Mouse (Mus musculus): ENCODE data around the gene Gm5965.
"Not testable (repeated sequence)": the region's sequence is repeated elsewhere in the genome, so short reads cannot be mapped to it uniquely, and the experiment has no call there.

The Gm5965 gene

DNA sequence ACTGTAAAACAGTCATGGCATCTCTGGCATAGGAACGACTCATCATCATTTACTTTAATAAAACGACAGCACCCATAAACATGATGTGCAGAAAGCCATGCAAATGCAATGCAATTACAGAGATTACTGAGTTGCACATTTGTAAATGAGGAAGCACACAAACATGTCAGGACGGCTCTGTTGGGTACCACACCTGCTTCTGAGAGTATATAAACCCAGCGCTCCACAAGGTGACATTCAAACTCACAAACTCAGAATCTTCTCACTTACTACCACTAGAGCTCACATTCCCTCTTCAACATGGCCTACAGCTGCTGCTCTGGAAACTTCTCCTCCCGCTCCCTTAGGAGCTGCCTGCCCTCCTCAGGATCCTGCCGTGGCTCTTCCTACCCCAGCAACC lies at the start of gene Gm5965:
Gene Gm5965 (plus strand): TSS at position 301 of the 400 bp plus-strand sequence.
- DNase-seq (ENCODE audit: low spot score in 2 of 2), result no peak

DNA sequence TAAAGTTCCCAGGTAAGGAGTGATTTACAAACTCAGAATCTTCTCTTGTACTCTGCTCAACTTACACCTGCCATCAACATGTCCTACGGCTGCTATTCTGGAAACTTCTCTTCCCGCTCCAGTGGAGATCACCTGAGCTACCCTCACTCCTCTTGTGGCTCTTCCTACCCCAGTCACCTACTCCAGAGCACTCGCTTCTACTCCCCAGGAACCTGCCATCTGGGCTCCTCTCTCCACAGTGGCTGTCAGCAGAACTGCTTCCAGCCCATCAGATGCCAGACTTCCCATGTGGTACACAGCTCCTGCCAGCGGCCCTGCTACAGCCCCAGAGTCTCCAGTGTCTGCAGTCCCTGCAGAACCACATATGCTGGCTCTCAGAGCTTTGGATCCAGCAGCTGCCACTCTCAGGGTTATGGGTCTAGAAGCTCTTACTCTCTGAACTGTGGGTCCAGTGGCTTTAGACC lies 48.9 kb upstream of the Gm5965 start, which contains the start of gene Krtap13-1:
Gene Krtap13-1 (plus strand): TSS at position 51 of the 464 bp plus-strand sequence.
- no peak for DNase-seq (ENCODE audit: low spot score in 2 of 2)

DNA sequence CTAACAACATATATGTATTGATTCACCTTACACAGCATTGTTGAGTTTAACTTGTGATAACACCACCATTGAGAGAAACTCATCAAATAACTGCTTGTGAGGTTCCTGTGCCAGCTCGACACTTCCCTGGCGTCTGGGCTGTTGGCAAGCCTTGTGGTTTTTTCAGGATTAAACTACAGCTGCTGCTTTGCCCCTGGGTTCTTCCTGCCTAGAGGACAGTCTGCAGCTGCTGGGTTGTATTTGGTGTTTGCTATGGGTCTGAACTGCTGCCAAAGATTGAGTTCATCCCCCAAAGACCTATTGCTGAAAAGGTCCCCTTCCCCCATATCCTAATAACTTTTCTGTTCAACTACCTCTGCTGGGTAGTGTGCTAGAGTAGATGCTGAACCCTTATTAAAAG lies 42.3 kb upstream of the Gm5965 start:
- DNase-seq (ENCODE audit: low spot score in 2 of 2), result no peak

DNA sequence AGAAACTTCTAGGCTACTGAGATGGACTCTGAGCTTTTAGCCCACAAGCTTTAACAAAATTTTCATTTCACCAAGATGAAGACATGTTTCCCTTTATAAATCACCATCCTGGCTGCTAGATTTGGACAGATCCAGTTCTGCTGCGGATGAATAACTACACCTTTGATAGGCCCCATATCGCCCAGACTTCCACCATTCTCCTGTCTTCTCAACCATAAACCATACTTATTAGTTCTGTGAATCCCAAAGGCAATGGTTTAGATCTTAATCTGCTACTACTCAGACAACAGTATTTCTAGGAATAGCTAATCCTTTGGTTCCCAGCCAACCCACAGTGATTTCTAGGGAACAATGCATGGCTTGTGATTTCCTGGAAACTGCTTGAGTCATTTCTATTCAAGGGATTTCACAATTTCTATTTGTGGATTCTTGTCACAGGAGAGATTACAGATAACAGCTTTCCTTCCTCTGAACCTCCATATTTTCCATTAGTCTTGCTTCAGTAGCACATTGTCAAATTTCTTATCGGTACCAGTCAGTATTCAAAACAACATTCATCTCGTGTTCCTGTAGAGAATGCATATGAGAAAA lies 32.9 kb upstream of the Gm5965 start:
- DNase-seq (ENCODE audit: low spot score in 2 of 2), result no peak

DNA sequence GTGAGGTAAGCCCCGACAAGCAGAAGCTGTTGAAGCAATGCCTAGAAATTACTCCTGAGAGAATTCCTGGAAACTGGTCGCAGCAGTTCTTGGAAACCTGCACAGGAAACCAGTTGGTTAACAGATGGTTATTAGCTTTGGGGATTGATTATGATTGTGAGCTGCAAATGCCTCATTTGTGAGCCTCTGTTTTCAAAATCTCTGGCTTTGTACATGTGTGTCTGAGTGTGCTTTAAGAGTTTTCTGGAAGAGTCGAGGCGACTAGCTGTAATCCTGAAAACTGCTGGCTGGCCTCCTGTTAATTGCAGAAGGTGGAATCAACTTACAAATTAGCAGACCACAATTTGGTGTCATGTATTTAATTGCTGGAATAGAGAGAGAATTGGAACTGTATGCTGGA lies 29.8 kb upstream of the Gm5965 start:
- no peak for DNase-seq (ENCODE audit: low spot score in 2 of 2)

DNA sequence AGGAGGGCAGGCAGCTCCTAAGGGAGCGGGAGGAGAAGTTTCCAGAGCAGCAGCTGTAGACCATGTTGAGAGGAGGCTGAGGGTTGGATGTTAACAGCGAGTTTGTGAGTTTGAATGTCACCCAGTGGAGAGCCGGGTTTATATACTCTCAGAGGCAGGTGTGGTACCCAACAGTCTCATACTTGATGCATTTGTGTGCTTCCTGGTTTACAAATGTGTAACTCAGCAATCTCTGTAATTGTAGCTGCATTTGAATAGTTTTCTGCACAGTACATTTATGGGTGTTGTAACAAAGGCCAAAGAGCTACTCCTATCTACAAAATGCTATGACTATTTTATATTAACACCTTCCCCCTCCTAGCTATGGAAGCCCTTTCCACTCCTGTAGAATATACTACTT lies 26.2 kb upstream of the Gm5965 start, which contains the start of gene Krtap13:
Gene Krtap13 (minus strand): TSS at position 101 of the 400 bp plus-strand sequence.
- not testable (repeated sequence) for DNase-seq (ENCODE audit: low spot score in 2 of 2)

DNA sequence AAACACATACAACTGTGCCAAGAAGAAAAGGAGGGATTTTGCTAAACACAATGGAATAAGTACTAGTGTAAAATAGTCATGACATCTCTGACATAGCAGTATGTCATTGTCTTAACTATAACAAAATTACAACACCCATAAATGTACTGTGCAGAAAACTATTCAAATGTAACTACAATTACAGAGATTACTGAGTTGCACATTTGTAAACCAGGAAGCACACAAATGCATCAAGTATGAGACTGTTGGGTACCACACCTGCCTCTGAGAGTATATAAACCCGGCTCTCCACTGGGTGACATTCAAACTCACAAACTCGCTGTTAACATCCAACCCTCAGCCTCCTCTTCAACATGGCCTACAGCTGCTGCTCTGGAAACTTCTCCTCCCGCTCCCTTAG lies 19.1 kb upstream of the Gm5965 start, which contains the start of gene 2310034C09Rik:
Gene 2310034C09Rik (plus strand): TSS at position 301 of the 400 bp plus-strand sequence.
- DNase-seq (ENCODE audit: low spot score in 2 of 2), result not testable (repeated sequence)

DNA sequence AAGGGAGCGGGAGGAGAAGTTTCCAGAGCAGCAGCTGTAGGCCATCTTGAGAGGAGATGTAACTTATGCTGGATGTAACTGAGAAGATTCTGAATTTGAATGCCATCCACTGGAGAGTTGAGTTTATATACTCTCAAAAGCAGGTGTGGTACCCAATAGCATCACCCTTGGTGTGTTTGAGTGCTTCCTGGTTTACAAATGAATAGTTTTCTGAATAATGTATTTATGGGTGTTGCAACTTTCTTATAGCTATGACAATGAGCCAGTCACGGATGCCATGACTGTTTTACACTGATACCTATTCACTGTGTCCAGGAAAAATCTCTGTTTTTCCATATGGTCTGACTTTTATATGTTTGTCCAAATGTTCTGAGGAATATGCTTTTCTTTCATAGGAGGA lies 3.6 kb upstream of the Gm5965 start, which contains the start of gene 2310057N15Rik:
Gene 2310057N15Rik (minus strand): TSS at position 101 of the 400 bp plus-strand sequence.
- DNase-seq (ENCODE audit: low spot score in 2 of 2), result no peak

DNA sequence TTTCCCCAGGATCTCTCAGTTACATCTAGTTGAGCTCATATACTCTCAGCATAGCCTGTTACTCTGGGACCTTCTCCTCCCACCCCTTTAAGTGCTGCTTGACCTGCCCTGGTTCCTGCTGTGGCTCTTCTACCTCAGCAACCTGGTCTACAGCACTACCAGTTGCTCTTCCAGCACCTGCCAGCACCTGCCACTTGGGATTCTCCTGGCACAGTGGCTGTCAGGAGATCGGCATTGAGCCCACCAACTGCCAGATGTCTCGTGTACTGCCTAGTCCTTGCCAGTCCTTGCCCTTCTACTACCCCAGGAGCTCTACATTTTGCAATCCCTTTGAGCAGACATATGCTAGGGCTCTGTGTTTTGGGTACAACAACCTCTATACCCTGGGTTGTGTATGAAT lies 9.1 kb downstream of the Gm5965 start:
- DNase-seq (ENCODE audit: low spot score in 2 of 2), result no peak

DNA sequence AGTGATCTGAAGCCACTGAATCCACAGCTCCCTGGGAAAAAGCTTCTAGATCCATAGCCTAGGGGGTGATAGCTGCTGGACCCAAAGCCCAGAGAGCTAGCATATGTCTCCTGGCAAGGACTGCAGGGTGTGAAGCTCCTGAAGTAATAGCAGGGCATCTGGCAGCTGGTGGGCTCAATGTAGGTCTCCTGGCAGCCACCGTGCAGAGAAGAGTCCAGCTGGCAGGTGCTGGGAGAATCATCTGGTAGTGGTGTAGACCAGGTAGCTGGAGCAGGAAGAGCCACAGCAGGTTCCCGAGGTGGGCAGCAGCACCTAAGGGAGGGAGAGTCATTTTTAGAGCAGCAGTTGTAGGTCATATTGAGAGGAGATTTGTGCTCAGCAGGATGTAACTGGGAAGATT lies 34.1 kb downstream of the Gm5965 start, which contains the start of gene Gm20741:
Gene Gm20741 (minus strand): TSS at position 394 of the 400 bp plus-strand sequence.
- DNase-seq (ENCODE audit: low spot score in 2 of 2), result no peak

DNA sequence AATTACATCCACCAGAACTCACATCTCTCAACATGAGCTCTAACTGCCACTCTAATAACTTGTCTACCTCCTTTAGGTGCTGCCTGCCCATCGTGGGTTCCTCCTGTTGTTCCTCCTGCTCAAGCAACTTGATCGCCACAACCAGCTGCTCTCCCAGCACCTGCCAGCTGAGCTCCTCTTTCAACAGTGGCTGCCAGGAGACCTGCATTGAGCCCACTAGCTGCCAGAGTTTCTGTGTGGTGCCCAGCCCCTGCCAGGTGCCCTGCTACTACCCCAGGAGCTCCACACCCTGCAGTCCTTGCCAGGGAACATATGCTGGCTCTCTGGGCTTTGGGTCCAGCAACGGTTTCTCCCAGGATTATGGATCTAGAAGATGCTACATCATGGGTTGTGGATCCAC lies 42.4 kb downstream of the Gm5965 start, which contains the start of gene Krtap15:
Gene Krtap15 (plus strand): TSS at position 150 of the 400 bp plus-strand sequence.
- DNase-seq (ENCODE audit: low spot score in 2 of 2), result no peak

DNA sequence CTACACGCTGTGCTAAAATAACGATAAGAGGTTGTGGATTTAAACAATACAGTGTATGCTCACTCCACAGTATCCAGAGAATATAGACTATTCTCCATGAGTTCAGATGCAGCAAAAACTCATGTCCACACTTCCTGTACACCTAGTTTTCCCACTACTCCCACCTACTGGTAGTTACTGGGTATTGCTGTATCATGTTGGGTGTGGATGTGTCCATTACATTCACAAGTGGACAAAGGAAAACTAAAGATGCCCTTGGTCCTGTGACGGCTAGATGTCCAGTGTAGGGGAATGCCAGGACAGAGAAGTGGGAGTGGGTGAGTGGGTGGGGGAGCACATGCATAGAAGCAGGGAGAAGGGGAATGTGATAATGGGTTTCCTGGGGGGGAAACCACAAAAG lies 46.0 kb downstream of the Gm5965 start:
- no peak for DNase-seq (ENCODE audit: low spot score in 2 of 2)

DNA sequence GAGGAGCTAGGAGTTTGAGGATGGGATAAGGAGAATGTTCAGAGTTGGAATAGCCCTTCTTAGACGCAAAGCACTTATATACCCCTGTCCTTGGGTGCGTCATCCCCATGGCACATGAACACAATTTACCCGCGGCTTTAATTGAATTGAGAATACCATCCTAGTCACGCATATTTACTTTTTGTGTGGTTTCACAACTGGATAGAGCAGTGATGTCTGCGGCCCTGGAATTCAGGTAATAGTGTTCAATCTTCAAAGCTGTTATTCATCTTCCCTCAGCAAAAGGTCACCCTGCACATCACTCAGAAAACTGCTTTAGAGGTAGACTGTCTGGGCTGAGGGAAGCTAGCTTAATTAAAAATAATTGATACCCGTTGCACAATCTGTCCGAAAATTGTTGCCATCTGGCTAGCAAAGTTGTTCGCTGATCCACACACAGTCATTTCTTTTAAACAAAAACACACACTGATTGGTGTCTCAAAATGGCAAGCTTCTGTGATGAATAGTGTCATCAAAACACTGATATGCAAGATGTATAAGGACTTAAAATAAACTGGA lies 48.5 kb downstream of the Gm5965 start, which contains the start of gene Krtap14:
Gene Krtap14 (minus strand): TSS at position 51 of the 558 bp plus-strand sequence.
- DNase-seq (ENCODE audit: low spot score in 2 of 2), result no peak

DNA sequence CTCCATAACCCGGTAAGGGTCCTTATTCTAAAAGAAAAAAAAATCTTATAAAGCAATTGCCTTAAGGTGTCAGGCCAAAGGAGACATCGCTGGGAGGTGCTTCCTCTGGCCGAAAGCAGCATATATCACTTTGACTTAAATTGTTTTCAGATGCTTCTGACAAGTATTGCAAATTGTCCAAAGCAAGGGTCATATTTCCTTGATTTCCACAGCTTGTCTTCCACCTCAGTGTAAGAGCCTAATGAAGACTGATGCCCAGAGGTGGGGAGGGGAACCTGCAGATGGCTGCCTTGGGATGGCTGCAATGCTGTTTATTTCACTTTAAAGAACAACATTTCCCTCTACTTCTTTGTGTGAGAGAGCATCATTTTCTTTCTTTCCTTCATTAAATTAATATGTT lies 49.3 kb downstream of the Gm5965 start:
- DNase-seq (ENCODE audit: low spot score in 2 of 2), result no peak
